Mouse (Mus musculus) MEL (cell line): Measurements from ENCODE around the gene Atm. TPM values are rescaled to one million over a fixed set of nuclear protein-coding genes. Genes with fewer than 3 reads are reported as not detected.
A peak's percentile ranks its signal among the peaks of the same experiment; 100 is the strongest.

Experiments used
- DNase-seq: peaks from one replicate; pipeline ENCODE4 v3.0.0; 2011; ENCODE audit warnings: low read depth, low spot score
- H3K27ac ChIP-seq: 2 replicates; pipeline ENCODE4 v1.5.1; 2012; ENCODE audit warnings: low read depth, mild to moderate bottlenecking, control low read depth, low read length, moderate library complexity; ENCODE audit not compliant: control insufficient read depth
- H3K27me3 ChIP-seq, 2 experiments: fragments of 150-350 bp in 1 of 2; sonication (generic) in 1 of 2; 2 replicates each; pipeline ENCODE4 v1.6.1; 2012; ENCODE audit warnings: low read length in 2 of 2, mild to moderate bottlenecking in 2 of 2, improper control_type of control experiment in 1 of 2, moderate library complexity in 1 of 2; ENCODE audit not compliant: insufficient read depth in 2 of 2, control insufficient read depth in 1 of 2
- H3K36me3 ChIP-seq, 2 experiments: 2 replicates each; pipeline ENCODE4 v1.6.1; 2012 to 2014; ENCODE audit warnings: low read length in 2 of 2, improper control_type of control experiment in 1 of 2, inconsistent platforms in 1 of 2, mild to moderate bottlenecking in 1 of 2; ENCODE audit not compliant: insufficient read depth in 2 of 2, control insufficient read depth in 1 of 2
- H3K4me1 ChIP-seq, 2 experiments: fragments of 150-350 bp in 1 of 2; sonication (generic) in 1 of 2; 2 replicates each; pipeline ENCODE4 v1.6.1; 2012; ENCODE audit warnings: low read length in 2 of 2, improper control_type of control experiment in 1 of 2, mild to moderate bottlenecking in 1 of 2; ENCODE audit not compliant: insufficient read depth in 2 of 2, control insufficient read depth in 1 of 2
- H3K4me3 ChIP-seq, 2 experiments: fragments of 150-350 bp in 1 of 2; sonication (generic) in 1 of 2; 2 replicates each; pipeline ENCODE4 v1.5.1; 2012; ENCODE audit warnings: low read depth in 2 of 2, low read length in 2 of 2, mild to moderate bottlenecking in 2 of 2, moderate library complexity in 2 of 2, control low read depth in 1 of 2, improper control_type of control experiment in 1 of 2; ENCODE audit not compliant: control insufficient read depth in 1 of 2, insufficient read depth in 1 of 2
- H3K79me2 ChIP-seq: 2 replicates; pipeline ENCODE4 v1.6.1; 2012; ENCODE audit warnings: mild to moderate bottlenecking, low read length, moderate library complexity; ENCODE audit not compliant: control insufficient read depth, poor library complexity, insufficient read depth
- H3K9ac ChIP-seq: 2 replicates; pipeline ENCODE4 v1.6.1; 2012; ENCODE audit warnings: low read depth, mild to moderate bottlenecking, control low read depth, low read length, moderate library complexity; ENCODE audit not compliant: control insufficient read depth, poor library complexity, severe bottlenecking
- H3K9me3 ChIP-seq: fragments of 150-350 bp; sonication (generic); replicated peaks from 2 replicates; pipeline ENCODE4 v1.6.1; 2012; ENCODE audit warnings: mild to moderate bottlenecking, low read length, improper control_type of control experiment, moderate library complexity; ENCODE audit not compliant: insufficient read depth
- BHLHE40 ChIP-seq: IDR thresholded peaks from 2 replicates; pipeline ENCODE4 v1.6.1; 2012; ENCODE audit warnings: low read depth, mild to moderate bottlenecking, inconsistent platforms, low read length, improper control_type of control experiment, borderline replicate concordance
- E2F4 ChIP-seq: IDR thresholded peaks from 2 replicates; pipeline ENCODE4 v1.6.1; 2011; ENCODE audit warnings: low read depth, low read length, improper control_type of control experiment, borderline replicate concordance
- EP300 ChIP-seq, 2 experiments: IDR thresholded peaks; 2 replicates each; pipeline ENCODE4 v1.6.1; 2011; ENCODE audit warnings: improper control_type of control experiment in 2 of 2, low read length in 2 of 2, low read depth in 1 of 2, mild to moderate bottlenecking in 1 of 2
- ETS1 ChIP-seq: IDR thresholded peaks from 2 replicates; pipeline ENCODE4 v1.6.1; 2012; ENCODE audit warnings: low read depth, mild to moderate bottlenecking, inconsistent platforms, low read length, improper control_type of control experiment, moderate library complexity
- GATA1 ChIP-seq: IDR thresholded peaks from 2 replicates; pipeline ENCODE4 v1.6.1; 2011; ENCODE audit warnings: low read depth, low read length, improper control_type of control experiment
- HCFC1 ChIP-seq: IDR thresholded peaks from 2 replicates; pipeline ENCODE4 v1.6.1; 2012; ENCODE audit warnings: low read depth, mild to moderate bottlenecking, inconsistent platforms, low read length, improper control_type of control experiment, moderate library complexity
- MAFK ChIP-seq: IDR thresholded peaks from 2 replicates; pipeline ENCODE4 v1.6.1; 2011; ENCODE audit warnings: low read depth, mild to moderate bottlenecking, low read length, improper control_type of control experiment, borderline replicate concordance
- MXI1 ChIP-seq: IDR thresholded peaks from 2 replicates; pipeline ENCODE4 v1.6.1; 2011; ENCODE audit warnings: mild to moderate bottlenecking, low read depth, low read length, improper control_type of control experiment
- POLR2A ChIP-seq, 2 experiments: IDR thresholded peaks; 2 replicates each; pipeline ENCODE4 v1.6.1; 2011 to 2012; ENCODE audit warnings: low read length in 2 of 2, mild to moderate bottlenecking in 2 of 2, control low read depth in 1 of 2, improper control_type of control experiment in 1 of 2, low read depth in 1 of 2, moderate library complexity in 1 of 2; ENCODE audit not compliant: control insufficient read depth in 1 of 2, insufficient read depth in 1 of 2, poor library complexity in 1 of 2
- POLR2AphosphoS2 ChIP-seq: IDR thresholded peaks from 2 replicates; pipeline ENCODE4 v1.6.1; 2011; ENCODE audit warnings: low read length, improper control_type of control experiment
- RAD21 ChIP-seq: IDR thresholded peaks from 2 replicates; pipeline ENCODE4 v1.6.1; 2011; ENCODE audit warnings: mild to moderate bottlenecking, low read depth, low read length, improper control_type of control experiment
- RCOR1 ChIP-seq: IDR thresholded peaks from 2 replicates; pipeline ENCODE4 v1.6.1; 2012; ENCODE audit warnings: low read depth, mild to moderate bottlenecking, inconsistent platforms, low read length, improper control_type of control experiment
- SIN3A ChIP-seq: IDR thresholded peaks from 2 replicates; pipeline ENCODE4 v1.6.1; 2012; ENCODE audit warnings: low read length, improper control_type of control experiment, inconsistent platforms
- SMC3 ChIP-seq: IDR thresholded peaks from 2 replicates; pipeline ENCODE4 v1.6.1; 2011; ENCODE audit warnings: low read depth, low read length, improper control_type of control experiment
- TAL1 ChIP-seq: IDR thresholded peaks from 2 replicates; pipeline ENCODE4 v1.6.1; 2012; ENCODE audit warnings: mild to moderate bottlenecking, inconsistent platforms, low read length, moderate library complexity, mixed read lengths
- TCF12 ChIP-seq: IDR thresholded peaks from 2 replicates; pipeline ENCODE4 v1.6.1; 2014; ENCODE audit warnings: low read depth, mild to moderate bottlenecking, inconsistent platforms, low read length, improper control_type of control experiment, moderate library complexity
- USF1 ChIP-seq: IDR thresholded peaks from 2 replicates; pipeline ENCODE4 v1.6.1; 2014; ENCODE audit warnings: low read depth, mild to moderate bottlenecking, inconsistent platforms, low read length, improper control_type of control experiment, moderate library complexity
- ZC3H11A ChIP-seq: IDR thresholded peaks from 2 replicates; pipeline ENCODE4 v1.6.1; 2012; ENCODE audit warnings: low read depth, mild to moderate bottlenecking, inconsistent platforms, low read length, improper control_type of control experiment
- polyA plus RNA-seq, 2 experiments: library from polyadenylated mRNA; stranded (reverse) in 1 of 2; unstranded in 1 of 2; fragments of >175 nt in 1 of 2; fragments of >200 nt in 1 of 2; gene quantifications; 2 replicates each; pipeline versions ENCODE4 v1.2.1 to v1.2.4; 2012; ENCODE audit warnings: low replicate concordance in 2 of 2, low read depth in 1 of 2; ENCODE audit not compliant: insufficient read length in 2 of 2, insufficient read depth in 1 of 2, missing spikeins in 1 of 2
- total RNA-seq: library from RNA; depleted of rRNA; stranded (reverse); fragments of 300-350 nt; gene quantifications from 2 replicates; pipeline ENCODE4 v1.2.3, GENCODE M21; 2012

Gene Atm
- total and polyA plus RNA-seq, 3 experiments: 16.0 to 21.4 TPM; not detected in 1

DNA sequence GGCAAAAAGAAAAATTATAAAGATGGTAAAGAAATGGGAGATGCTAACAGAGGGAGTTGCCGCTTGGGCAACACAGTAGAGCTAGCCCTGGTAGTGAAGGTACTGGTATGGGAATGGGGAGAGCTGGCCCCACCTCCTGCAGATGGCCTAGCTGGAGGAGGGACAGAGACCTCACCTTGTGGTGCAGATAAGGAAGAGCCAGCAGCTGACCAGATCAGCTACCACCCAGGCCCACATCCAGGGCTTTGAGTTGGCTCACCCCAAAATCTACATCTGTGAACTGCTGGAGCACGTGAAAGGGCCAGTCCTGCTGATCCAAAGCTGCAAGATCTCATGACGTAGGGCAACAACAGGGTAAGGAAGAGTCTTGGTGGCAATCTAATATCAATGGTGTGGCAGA lies 109.8 kb downstream of the Atm start:
- no peak overlapping the region for H3K27ac ChIP-seq
- H3K4me3 ChIP-seq: no peak overlapping the region
- no peaks in the 10 kb centered on the region for H3K27me3 ChIP-seq
- no peak overlapping the region for H3K9ac ChIP-seq
- TF ChIP-seq POLR2AphosphoS2 (no peak), SIN3A (no peak), POLR2A (IDR thresholded peaks at IDR 0.05; ENCODE audit: control insufficient read depth in 1 of 2, insufficient read depth in 1 of 2, low read depth in 1 of 2, low read length in 2 of 2, poor library complexity in 1 of 2) (no peak), RAD21 (no peak), USF1 (no peak)
- H3K4me1 ChIP-seq: peaks cover 1 to 4% of the 10 kb centered on the region in 2 experiments; a peak in 3 of 4 replicates
- no peak for DNase-seq
- H3K36me3 ChIP-seq: peaks cover 0 to 8% of the 10 kb centered on the region in 2 experiments; a peak in 2 of 4 replicates
- H3K9me3 ChIP-seq: no peaks in the 10 kb centered on the region
- H3K79me2 ChIP-seq: no peaks in the 10 kb centered on the region

- 0 out of 2 replicates have a peak, but pooled peaks have one; percentile 7 for TF ChIP-seq HCFC1
- peak; percentile 92 for TF ChIP-seq TAL1
- TF ChIP-seq EP300 (IDR thresholded peaks at IDR 0.05; ENCODE audit: low read depth in 1 of 2, low read length in 2 of 2): peak; percentile 92 to 94
- no peak for TF ChIP-seq ZC3H11A
- peak; percentile 54; the same call in 1 of the 2 replicates for TF ChIP-seq SIN3A
- TF ChIP-seq ETS1: peak; percentile 79; the same call in 1 of the 2 replicates
- peak; percentile 94 for TF ChIP-seq GATA1
- TF ChIP-seq RCOR1: peak; percentile 68; the same call in 1 of the 2 replicates
- no peak for TF ChIP-seq MAFK
- no peak for TF ChIP-seq RAD21
- TF ChIP-seq E2F4: no peak
- peak; percentile 95 for TF ChIP-seq TCF12
- TF ChIP-seq MXI1: no peak; the same call in 1 of the 2 replicates
- TF ChIP-seq BHLHE40: peak; percentile 72; the same call in 1 of the 2 replicates
- no peak for TF ChIP-seq SMC3
- no peak for TF ChIP-seq USF1
- peaks cover 0 to 17% of the 10 kb centered on the region in 2 experiments; a peak in 2 of 4 replicates for H3K36me3 ChIP-seq
- peak; percentile 92 for DNase-seq
- H3K4me3 ChIP-seq: peak overlapping the region; percentile 42 to 50
- peak overlapping the region; percentile 45 for H3K9ac ChIP-seq
- H3K27me3 ChIP-seq: no peaks in the 10 kb centered on the region
- peaks cover 8 to 12% of the 10 kb centered on the region in 2 experiments; a peak in 3 of 4 replicates for H3K4me1 ChIP-seq
- no peaks in the 10 kb centered on the region for H3K9me3 ChIP-seq
- H3K27ac ChIP-seq: peak overlapping the region; percentile 84
- H3K79me2 ChIP-seq: no peaks in the 10 kb centered on the region
Observed at GRCm38 (mm10) chr9:53422133-53422896, 114.2 kb downstream of the Atm start.
